Mouse (Mus musculus): ENCODE measurements at regions not wholly inside any gene's neighbourhood (a gene's known extent, or its start where the extent isn't known, plus 50 kb on each side); places are given as distances from the start of the nearest gene placed in this dataset.
A peak's percentile ranks its signal among the peaks of the same experiment; 100 is the strongest.

- no peak for DNase-seq
Measured at GRCm38 (mm10) chr7:129441085-129441617, 150.5 kb upstream of the Wdr11 start.

GRCm38 (mm10) chr7:129469496-129469895, 122.2 kb upstream of the Wdr11 start:
- DNase-seq, result peak; percentile 75

GRCm38 (mm10) chr7:129483736-129484135, 107.9 kb upstream of the Wdr11 start:
- no peak for DNase-seq

GRCm38 (mm10) chr7:129506894-129507293, 84.8 kb upstream of the Wdr11 start:
- DNase-seq, result peak; percentile 36

- DNase-seq, result peak; percentile 60
Measured at GRCm38 (mm10) chr7:129509631-129510132, 82.0 kb upstream of the Wdr11 start.

GRCm38 (mm10) chr7:129514619-129515018, 77.0 kb upstream of the Wdr11 start:
- DNase-seq, result no peak

- DNase-seq, result no peak
Measured at GRCm38 (mm10) chr7:129524369-129524915, 67.2 kb upstream of the Wdr11 start.

GRCm38 (mm10) chr7:129525985-129526384, 65.7 kb upstream of the Wdr11 start:
- peak; percentile 26 for DNase-seq

- no peak for DNase-seq
Measured at GRCm38 (mm10) chr7:129528263-129528662, 63.4 kb upstream of the Wdr11 start.

- no peak for DNase-seq
Measured at GRCm38 (mm10) chr7:129533366-129533905, 58.2 kb upstream of the Wdr11 start.
